Comparison of ENCODE assay signal across 8 mouse cellular contexts in genomic region chr17:29080758-29081617, GRCm38 (mm10). TPM values are rescaled to one million over a fixed set of nuclear protein-coding genes. Genes with fewer than 3 reads are reported as not detected.
DNase-seq lines count a peak whose midpoint lies in the region; ATAC-seq lines count a peak whose summit lies in the region.

No protein-coding gene starts in this region.

- whole genome bisulfite sequencing in liver, embryonic 11.5 days, result 8% methylated on average over 23 of the region's 23 CpGs
- WGBS in limb, embryonic 12.5 days, result 4% methylated on average over 22 of the region's 23 CpGs

- no peak overlapping the region for H3K9ac ChIP-seq in liver, embryonic 11.5 days (ENCODE audit: low read depth, low read length)
- no peak overlapping the region for H3K9ac ChIP-seq in limb, embryonic 12.5 days (replicated peaks)

- no peak overlapping the region for H3K27ac ChIP-seq in liver, embryonic 11.5 days (ENCODE audit: low read depth, low read length)
- H3K27ac ChIP-seq in limb, embryonic 12.5 days, result no peak overlapping the region

- peaks cover 21% of the 10 kb centered on the region for H3K4me1 ChIP-seq in liver, embryonic 11.5 days (replicated peaks; ENCODE audit: control insufficient read depth, insufficient read depth, low read length)
- peaks cover 24% of the 10 kb centered on the region for H3K4me1 ChIP-seq in limb, embryonic 12.5 days (replicated peaks)

- H3K4me3 ChIP-seq in liver, embryonic 11.5 days (ENCODE audit: low read depth, low read length), result peak overlapping the region; percentile 11; the same call in 1 of the 2 replicates
- H3K4me3 ChIP-seq in limb, embryonic 12.5 days (replicated peaks), result peak overlapping the region; percentile 12

- peaks cover 18% of the 10 kb centered on the region for H3K27me3 ChIP-seq in liver, embryonic 11.5 days (replicated peaks; ENCODE audit: control insufficient read depth, insufficient read depth, low read length)
- peaks cover 44% of the 10 kb centered on the region for H3K27me3 ChIP-seq in limb, embryonic 12.5 days

- DNase-seq in liver, embryonic 11.5 days (ENCODE audit: low spot score), result no peak
- DNase-seq in liver, result no peak
- peak; percentile 77 for DNase-seq in embryo, embryonic 10.5 days (ENCODE audit: low spot score)
- peak; percentile 45 for DNase-seq in retina, embryonic 14.5 days (ENCODE audit: low spot score)
- no peak for DNase-seq in right cerebral cortex, postnatal 36 days (ENCODE audit: low spot score in 2 of 2)
- DNase-seq in spleen, adult 12 weeks (ENCODE audit: low spot score), result no peak
- no peak for DNase-seq in adrenal gland, adult 18-20 months (ENCODE audit: low spot score in 2 of 2)

- H3K36me3 ChIP-seq in liver, embryonic 11.5 days (ENCODE audit: control insufficient read depth, insufficient read depth, low read length), result no peaks in the 10 kb centered on the region
- H3K36me3 ChIP-seq in limb, embryonic 12.5 days, result no peaks in the 10 kb centered on the region

- ATAC-seq in liver, embryonic 11.5 days (replicated peaks; ENCODE audit: low FRiP score), result no peak
- ATAC-seq in limb, embryonic 12.5 days (ENCODE audit: insufficient number of reproducible peaks, insufficient read depth, low FRiP score, low TSS enrichment, low read depth), result no peak

- peak overlapping the region; percentile 66 for H3K4me2 ChIP-seq in liver, embryonic 11.5 days
- H3K4me2 ChIP-seq in limb, embryonic 12.5 days, result peak overlapping the region; percentile 39

- no peaks in the 10 kb centered on the region for H3K9me3 ChIP-seq in liver, embryonic 11.5 days (ENCODE audit: control insufficient read depth, low read length)
- H3K9me3 ChIP-seq in limb, embryonic 12.5 days, result no peaks in the 10 kb centered on the region

RNA-seq across cellular contexts. Expression of gene Cdkn1a, which starts 9.8 kb away (rescaled TPM):
- polyA plus RNA-seq in liver, embryonic 11.5 days (2014; fragmentation: Nextera tagmentation; extraction: Ambion mirVana), result 12.2 and 13.8 TPM in 2 replicates
- polyA plus RNA-seq in limb, embryonic 12.5 days (2016; fragmentation: Nextera tagmentation; extraction: Ambion mirVana), result 54.1 and 59.9 TPM in 2 replicates
- 100 to 1,000 TPM; 100 to 128 TPM for total RNA-seq in adrenal gland, adult 18-20 months (2021)

RNA-seq across cellular contexts. Expression of gene Rab44, which starts 33.0 kb away (rescaled TPM):
- polyA plus RNA-seq in liver, embryonic 11.5 days (2014; fragmentation: Nextera tagmentation; extraction: Ambion mirVana), result 4.4 TPM in 2 replicates
- polyA plus RNA-seq in limb, embryonic 12.5 days (2016; fragmentation: Nextera tagmentation; extraction: Ambion mirVana), result 0.14 and 0.26 TPM in 2 replicates
- under 1 TPM; 0.20 to 0.54 TPM for total RNA-seq in adrenal gland, adult 18-20 months (2021)

RNA-seq across cellular contexts. Expression of gene Srsf3, which starts 48.6 kb away (rescaled TPM):
- 532 and 579 TPM in 2 replicates for polyA plus RNA-seq in liver, embryonic 11.5 days (2014; fragmentation: Nextera tagmentation; extraction: Ambion mirVana)
- polyA plus RNA-seq in limb, embryonic 12.5 days (2016; fragmentation: Nextera tagmentation; extraction: Ambion mirVana), result 798 and 826 TPM in 2 replicates
- 100 to 1,000 TPM; 113 to 119 TPM for total RNA-seq in adrenal gland, adult 18-20 months (2021)

Comparison
In these comparisons a context has a peak if more than half of its experiments do, and no peak if none do; other contexts are left out.
1. DNase-seq: peak in embryo, embryonic 10.5 days (single experiment) and retina, embryonic 14.5 days (single experiment); none in liver, embryonic 11.5 days (single experiment), liver (single experiment), right cerebral cortex, postnatal 36 days (0 of 2), spleen, adult 12 weeks (single experiment) and adrenal gland, adult 18-20 months (0 of 2).